Mouse (Mus musculus) urinary bladder, postnatal 36 days (tissue): ENCODE results near the gene Cyfip1.
"Not testable (repeated sequence)": the region's sequence is repeated elsewhere in the genome, so short reads cannot be mapped to it uniquely, and the experiment has no call there.

Experiments used
- DNase-seq, 2 experiments: peaks; one replicate each; pipeline ENCODE4 v3.0.0; 2022; ENCODE audit warnings: low spot score in 2 of 2, mixed read lengths in 1 of 2

Gene Cyfip1

GRCm38 (mm10) chr7:55865044-55865443, 23.5 kb downstream of the Cyfip1 start:
- no peak for DNase-seq

- DNase-seq, result no peak
Measured at GRCm38 (mm10) chr7:55865750-55866416, 24.3 kb downstream of the Cyfip1 start.

- DNase-seq, result no peak
Measured at GRCm38 (mm10) chr7:55868247-55868646, 26.7 kb downstream of the Cyfip1 start.

- DNase-seq, result no peak
Measured at GRCm38 (mm10) chr7:55869220-55869619, 27.7 kb downstream of the Cyfip1 start.

GRCm38 (mm10) chr7:55870340-55871020, 28.9 kb downstream of the Cyfip1 start:
- no peak for DNase-seq

- DNase-seq, result no peak
Measured at GRCm38 (mm10) chr7:55871476-55871875, 29.9 kb downstream of the Cyfip1 start.

GRCm38 (mm10) chr7:55874703-55875102, 33.2 kb downstream of the Cyfip1 start:
- no peak for DNase-seq

- peak; percentile 18 to 50 for DNase-seq
Measured at GRCm38 (mm10) chr7:55877721-55878120, 36.2 kb downstream of the Cyfip1 start.

GRCm38 (mm10) chr7:55880882-55881281, 39.3 kb downstream of the Cyfip1 start:
- DNase-seq, result no peak

- no peak for DNase-seq
Measured at GRCm38 (mm10) chr7:55888603-55889002, 47.1 kb downstream of the Cyfip1 start.

GRCm38 (mm10) chr7:55889996-55890395, 48.5 kb downstream of the Cyfip1 start:
- no peak for DNase-seq

GRCm38 (mm10) chr7:55890731-55891130, 49.2 kb downstream of the Cyfip1 start:
- DNase-seq, result no peak

GRCm38 (mm10) chr7:55891797-55892196, 50.3 kb downstream of the Cyfip1 start:
- DNase-seq, result no peak

- DNase-seq, result no peak
Measured at GRCm38 (mm10) chr7:55903766-55904165, 62.2 kb downstream of the Cyfip1 start.

- DNase-seq, result no peak
Measured at GRCm38 (mm10) chr7:55905449-55905848, 63.9 kb downstream of the Cyfip1 start.

GRCm38 (mm10) chr7:55909519-55909918, 68.0 kb downstream of the Cyfip1 start:
- no peak for DNase-seq

- DNase-seq, result no peak
Measured at GRCm38 (mm10) chr7:55910356-55910755, 68.8 kb downstream of the Cyfip1 start.

- peak in 1 of 2 experiments; percentile 18 for DNase-seq
Measured at GRCm38 (mm10) chr7:55911371-55911770, 69.8 kb downstream of the Cyfip1 start.

GRCm38 (mm10) chr7:55912118-55912517, 70.6 kb downstream of the Cyfip1 start:
- DNase-seq, result no peak

GRCm38 (mm10) chr7:55918365-55918764, 76.8 kb downstream of the Cyfip1 start:
- DNase-seq, result not testable (repeated sequence)

- DNase-seq, result no peak
Measured at GRCm38 (mm10) chr7:55927262-55927661, 85.7 kb downstream of the Cyfip1 start.

- no peak for DNase-seq
Measured at GRCm38 (mm10) chr7:55928649-55929048, 87.1 kb downstream of the Cyfip1 start.

GRCm38 (mm10) chr7:55935025-55935424, 93.5 kb downstream of the Cyfip1 start:
- no peak for DNase-seq
